Mouse (Mus musculus) embryonic fibroblast, embryonic 13.5 days (primary cell): ENCODE data around the gene Clec2d.
"Not testable (repeated sequence)": the region's sequence is repeated elsewhere in the genome, so short reads cannot be mapped to it uniquely, and the experiment has no call there.

Source experiments
- CTCF ChIP-seq: IDR thresholded peaks from 2 replicates; pipeline ENCODE4 v1.5.1; 2011; ENCODE audit warnings: mild to moderate bottlenecking, control low read depth, low read length, moderate library complexity, borderline replicate concordance; ENCODE audit not compliant: insufficient read depth
- POLR2A ChIP-seq: IDR thresholded peaks from 2 replicates; pipeline ENCODE4 v1.6.1; 2011; ENCODE audit warnings: low read depth, mild to moderate bottlenecking, control low read depth, low read length, moderate library complexity

GRCm38 (mm10) chr6:129179831-129180230 lies 584 bp upstream of the Clec2d start:
- not testable (repeated sequence) for TF ChIP-seq POLR2A, CTCF
